Mouse (Mus musculus): ENCODE results near the gene Slc4a4.

Slc4a4 gene

DNA sequence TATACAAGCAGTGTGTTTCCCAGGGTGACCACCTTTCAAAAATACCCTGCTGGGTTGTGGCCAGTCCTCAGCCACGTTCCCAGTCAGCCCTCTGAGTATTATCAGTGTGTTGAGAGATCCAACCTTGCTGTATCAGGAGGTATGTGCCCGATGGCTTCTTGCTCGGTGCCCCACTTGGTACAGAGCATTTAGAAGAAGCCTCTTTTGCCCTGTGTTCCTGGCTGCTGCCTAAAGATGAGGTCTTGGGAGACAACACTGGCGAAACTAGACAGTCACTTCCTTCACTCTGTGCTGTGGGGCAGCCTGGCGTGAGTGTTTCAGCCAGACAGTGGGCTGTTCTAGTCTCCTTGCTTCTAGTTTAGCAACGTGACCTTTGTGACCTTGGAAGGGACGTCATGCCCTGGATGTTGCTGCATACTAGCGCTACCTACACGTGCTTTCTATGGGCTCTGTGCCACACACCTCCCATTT is 29.9 kb downstream of the Slc4a4 start:
- DNase-seq (ENCODE audit: low read depth, low spot score) = no peak

DNA sequence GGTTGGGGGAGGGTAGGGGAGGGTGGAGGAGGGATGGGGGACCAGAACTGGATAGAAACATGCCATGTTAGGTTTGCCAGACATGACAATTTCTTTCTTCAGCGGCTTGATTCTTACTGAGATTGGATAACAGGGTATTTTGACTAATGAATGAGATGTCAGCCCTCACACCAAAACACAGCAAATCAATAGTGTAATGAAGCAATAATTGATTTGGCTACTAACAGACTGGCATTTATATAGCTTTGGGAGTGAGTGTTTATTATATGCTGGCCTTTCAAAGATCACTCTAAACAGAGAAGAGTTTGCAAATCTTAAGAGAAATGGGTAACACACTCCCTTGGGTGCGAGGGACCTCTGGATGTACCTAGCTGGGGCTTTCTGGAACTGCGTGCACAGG is 30.6 kb downstream of the Slc4a4 start:
- no peak for DNase-seq (ENCODE audit: low read depth, low spot score)

DNA sequence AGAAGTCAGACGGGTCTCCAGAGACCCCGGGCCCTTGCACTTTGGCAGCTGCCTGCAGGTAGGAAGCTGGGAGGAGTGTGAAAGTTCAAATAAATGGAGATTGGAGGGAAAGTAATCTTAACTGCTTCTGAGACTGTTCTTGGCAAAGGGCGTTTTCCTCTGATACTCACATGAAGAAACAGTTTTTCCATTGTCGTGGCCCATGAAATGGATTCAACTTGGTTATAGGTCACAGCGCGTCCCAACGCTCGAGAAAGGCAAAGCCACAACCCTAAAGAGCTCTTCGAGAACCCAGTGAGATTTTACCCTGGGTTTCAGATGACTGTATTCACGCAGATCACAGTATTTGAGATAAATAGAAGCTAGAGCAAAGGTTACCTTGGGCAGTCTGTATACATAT is 31.0 kb downstream of the Slc4a4 start:
- no peak for DNase-seq (ENCODE audit: low read depth, low spot score)

DNA sequence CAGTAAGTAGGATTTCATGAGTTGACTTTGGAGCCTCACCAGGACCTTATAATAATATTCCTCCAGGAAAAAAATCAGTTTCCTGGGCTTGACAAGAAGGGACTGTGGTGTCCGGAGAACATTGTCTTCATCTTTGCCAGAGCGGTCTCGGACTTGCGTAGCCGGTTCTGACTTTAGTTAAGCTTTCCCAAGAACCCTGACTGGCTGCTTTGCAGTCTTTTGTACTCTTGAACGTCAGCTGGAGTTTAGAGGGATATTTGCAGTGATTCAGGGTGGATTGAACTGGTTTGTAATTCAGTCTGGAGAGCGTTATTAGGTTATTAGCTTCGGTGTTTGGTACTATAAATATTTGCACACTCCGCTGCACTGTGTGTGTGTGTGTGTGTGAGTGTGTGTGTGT is 31.9 kb downstream of the Slc4a4 start:
- no peak for DNase-seq (ENCODE audit: low read depth, low spot score)

DNA sequence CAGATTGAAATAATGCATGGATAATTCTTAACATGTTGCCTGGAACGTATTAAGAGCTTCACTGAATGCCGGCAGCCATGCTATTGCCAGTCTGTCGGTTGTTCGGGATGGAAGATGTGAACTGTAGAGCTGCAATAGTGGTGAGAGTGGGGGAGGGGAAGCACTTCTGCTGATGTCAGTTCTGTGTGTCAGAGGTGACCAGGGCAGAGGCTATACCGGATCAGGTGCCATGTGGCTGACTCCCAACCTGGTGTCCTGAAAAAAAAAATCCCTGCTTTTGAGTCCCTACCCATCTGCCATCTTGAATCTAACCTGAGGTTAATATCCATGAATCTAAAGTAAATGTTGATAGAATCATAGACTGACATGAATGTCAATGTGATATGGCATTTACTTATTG is 39.0 kb downstream of the Slc4a4 start:
- DNase-seq (ENCODE audit: low read depth, low spot score) = no peak

DNA sequence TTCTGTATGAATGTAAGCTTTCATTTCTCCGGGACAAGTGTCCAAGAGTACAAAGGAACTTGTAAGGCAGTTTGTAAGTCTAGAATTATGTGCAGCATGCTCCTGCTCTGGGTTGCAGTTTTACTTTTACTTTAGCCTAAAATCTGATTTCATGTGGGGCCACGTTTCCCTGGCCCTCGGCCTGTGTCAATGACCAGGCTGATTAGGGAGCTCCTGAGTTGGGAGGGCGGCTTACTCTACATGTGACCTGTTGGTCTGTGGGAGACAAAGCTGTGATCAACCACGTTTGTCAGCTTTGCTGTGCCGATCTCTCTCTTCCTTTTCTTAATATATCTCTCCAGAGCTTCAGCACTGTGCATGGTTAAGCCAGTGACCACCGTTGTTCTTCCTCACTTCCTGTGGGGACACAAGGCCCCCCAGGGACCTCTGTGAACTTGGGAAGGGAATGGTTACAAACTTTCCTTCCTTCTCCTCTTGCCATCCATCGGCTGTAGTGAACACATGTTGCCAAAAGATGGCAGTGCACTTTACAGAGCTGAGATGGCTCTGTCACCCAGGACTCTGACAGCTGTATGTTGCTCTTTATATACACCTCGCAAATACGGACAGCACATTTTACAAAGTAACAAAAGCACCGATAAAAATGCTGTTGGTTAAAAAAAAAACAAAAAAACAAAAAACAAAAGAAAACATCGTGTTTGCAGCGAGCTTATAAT is 41.7 kb downstream of the Slc4a4 start:
- DNase-seq (ENCODE audit: low read depth, low spot score) = peak; percentile 22

DNA sequence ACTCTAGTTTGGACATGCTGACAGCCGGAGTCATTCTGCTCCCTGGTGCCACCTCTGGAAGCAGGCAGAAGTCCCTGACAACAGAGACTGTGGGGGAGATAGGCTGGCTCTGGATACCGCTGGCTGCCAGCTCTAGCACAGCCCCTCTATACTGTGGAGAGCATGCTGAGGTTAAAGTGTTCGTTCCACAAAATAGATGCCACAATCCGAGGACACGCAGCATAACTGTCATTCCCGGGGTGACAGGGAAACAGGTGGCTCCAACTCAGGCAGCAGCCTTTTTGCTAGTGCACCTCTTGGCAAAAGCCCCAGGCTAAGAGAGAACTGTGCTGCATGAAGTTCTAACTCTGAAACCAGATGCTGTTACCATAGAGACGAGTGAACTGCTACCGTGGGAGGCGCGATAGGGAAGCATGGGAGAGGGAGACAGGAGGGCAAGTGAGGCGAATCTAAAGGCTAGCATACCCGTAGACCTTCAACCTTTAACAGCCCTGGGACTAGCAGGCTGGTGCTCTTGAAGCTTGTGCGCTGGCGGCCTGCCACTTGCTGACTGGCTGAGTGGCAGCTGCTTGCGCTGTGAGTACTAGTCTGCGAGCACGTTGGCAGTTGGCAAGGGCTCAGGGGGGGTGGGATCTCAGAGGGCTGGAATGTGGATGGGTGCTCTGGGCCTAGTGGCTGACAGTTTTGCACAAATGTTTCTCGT is 42.9 kb downstream of the Slc4a4 start:
- DNase-seq (ENCODE audit: low read depth, low spot score) = no peak

DNA sequence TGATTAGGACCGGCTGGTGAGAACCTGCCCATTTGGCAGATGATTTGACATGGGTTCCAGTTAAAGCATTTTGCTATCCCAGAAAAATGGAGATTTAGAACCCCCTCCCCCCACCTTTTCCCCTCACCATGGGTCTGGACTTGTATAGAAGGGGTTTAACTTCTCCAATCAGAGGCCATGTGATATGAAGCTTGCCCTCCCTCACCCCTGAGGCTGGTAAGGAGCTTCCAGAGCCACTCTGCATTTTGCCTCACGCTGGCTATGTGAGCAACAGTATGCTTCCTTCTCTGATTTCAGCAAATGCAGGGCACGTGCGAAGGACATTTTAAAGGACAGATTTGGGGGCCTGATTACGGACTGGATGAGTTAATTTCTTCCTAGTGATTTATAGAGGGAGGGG is 43.5 kb downstream of the Slc4a4 start:
- no peak for DNase-seq (ENCODE audit: low read depth, low spot score)

DNA sequence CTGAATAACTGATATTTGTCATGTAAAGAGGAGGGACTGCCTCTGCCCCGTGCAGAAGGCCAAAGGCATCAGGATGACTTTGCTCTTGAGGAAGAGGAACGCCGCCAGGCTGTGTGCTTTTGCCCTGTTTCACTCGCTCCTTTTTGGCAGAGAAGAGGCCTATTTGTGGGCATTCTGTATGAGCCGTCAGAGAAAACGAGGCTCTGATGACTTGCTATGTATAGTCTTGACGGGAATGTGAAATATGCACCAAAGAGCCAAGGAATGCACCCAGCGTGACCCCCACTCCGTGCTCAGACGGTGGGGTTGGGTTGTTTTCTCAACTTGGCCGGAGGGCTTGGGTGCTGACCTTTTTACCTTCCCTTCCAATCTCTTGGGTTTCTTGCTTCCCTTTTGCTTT is 44.0 kb downstream of the Slc4a4 start:
- no peak for DNase-seq (ENCODE audit: low read depth, low spot score)

DNA sequence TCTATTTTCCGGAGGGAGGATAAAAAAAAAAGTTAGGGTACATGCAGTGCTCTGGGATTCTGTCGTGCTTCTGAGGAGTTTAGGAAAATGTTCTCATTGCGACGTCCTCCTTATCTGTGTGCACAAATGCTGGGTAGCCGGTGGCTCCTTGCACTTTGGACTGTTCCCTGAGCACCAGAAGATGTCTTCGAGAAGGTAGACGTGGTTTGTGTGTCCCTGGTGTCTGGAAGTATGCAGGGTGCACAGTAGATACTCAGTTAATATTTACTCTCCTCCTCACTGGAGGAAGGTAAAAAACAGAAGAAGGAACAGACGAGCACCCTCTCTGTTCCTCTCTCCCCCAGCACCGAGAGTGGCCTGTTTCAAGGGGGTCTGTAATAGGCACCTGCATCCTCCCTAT is 44.6 kb downstream of the Slc4a4 start:
- no peak for DNase-seq (ENCODE audit: low read depth, low spot score)

DNA sequence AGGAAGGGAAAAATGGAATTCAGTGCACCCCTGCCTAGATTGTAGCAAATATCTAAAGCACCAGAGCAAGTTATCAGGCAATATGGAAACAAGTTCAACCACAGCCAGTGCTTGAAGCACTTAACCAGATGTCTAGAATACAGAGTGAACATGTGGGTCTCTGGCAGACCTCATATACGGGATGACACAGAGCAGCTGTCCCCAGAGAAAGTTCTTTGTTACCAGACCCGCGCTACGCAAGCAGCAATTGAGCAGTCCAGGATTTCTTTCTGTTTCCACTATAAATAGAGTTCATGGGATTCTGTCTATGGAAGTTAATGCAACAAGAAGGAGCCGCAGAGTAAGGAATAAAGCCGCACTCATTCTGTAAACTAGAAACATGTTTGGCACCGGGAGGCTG is 46.8 kb downstream of the Slc4a4 start:
- no peak for DNase-seq (ENCODE audit: low read depth, low spot score)

DNA sequence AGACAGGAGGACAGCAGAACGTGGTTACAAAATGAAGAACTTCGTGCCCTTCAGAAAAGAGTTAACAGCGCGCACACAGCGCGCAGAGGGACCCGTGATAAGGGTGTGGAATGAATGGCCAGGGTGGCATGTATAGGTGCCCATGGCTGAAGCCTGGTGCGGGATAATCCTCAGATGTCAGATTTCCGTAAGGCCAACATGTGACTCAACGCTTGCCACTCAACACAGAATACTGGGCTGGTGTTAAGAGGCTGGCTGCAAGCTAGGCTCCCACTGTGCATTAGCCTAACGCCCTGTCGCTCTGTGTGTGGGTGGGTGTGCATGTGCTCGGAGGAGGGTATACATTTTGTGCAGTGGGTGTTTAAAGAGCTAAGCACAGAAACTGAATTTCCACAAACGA is 47.3 kb downstream of the Slc4a4 start:
- no peak for DNase-seq (ENCODE audit: low read depth, low spot score)

DNA sequence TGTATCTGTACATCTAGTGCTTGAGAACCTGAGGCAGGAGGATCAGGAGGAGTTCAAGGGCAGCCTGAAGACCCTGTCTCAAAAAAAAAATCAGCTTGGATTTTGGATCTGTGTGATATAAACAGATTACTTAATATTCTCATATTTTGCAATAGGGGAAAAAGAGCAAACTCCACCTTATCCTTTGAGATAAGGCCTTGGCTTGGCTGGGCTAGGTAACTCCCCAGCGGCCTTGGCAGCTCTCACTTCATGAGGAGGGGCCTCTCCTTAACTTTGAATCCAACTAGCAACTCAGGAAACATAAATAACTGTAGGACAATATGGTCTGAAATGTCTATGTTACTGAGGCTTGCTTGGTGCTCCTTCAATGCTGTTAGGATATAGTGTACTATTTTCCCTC is 51.6 kb downstream of the Slc4a4 start:
- DNase-seq (ENCODE audit: low read depth, low spot score) = no peak

DNA sequence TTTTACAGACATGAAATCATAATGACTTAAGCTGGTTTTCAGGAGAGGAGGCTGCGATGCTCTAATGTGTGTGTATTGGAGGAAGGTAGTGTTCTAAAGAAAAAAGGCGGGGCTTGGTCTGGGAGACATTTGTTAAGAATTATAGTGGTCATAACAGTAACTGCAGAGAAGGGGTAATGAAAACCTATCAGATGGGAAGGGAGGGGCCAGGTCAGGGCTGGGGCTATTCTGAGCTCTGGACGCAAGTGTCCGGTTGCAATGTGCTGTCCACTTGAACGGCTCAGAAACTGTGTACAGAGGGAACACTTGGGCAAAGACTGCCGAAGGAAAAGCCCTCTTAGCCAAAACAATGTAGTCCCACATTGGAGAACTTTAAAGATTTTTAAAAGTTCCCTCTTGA is 52.5 kb downstream of the Slc4a4 start:
- no peak for DNase-seq (ENCODE audit: low read depth, low spot score)

DNA sequence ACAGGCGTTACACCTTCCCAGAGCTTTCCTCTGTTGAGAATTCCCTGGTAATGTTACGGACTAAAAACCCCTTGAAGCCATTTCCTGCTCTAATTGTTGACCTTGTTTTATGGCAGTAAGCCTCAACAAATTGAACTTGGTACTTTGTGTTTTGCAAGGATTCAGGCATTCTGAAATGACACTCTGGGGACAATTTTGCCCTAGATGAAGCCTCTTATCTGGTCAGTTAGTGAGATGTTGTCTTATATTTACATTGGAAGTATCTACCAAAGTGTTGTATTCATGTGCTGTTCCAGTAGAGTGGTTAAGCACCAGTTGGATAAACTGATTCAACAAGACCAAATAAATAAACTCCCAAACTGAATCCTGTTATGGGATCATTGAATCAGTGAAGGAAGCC is 53.2 kb downstream of the Slc4a4 start:
- DNase-seq (ENCODE audit: low read depth, low spot score) = no peak

DNA sequence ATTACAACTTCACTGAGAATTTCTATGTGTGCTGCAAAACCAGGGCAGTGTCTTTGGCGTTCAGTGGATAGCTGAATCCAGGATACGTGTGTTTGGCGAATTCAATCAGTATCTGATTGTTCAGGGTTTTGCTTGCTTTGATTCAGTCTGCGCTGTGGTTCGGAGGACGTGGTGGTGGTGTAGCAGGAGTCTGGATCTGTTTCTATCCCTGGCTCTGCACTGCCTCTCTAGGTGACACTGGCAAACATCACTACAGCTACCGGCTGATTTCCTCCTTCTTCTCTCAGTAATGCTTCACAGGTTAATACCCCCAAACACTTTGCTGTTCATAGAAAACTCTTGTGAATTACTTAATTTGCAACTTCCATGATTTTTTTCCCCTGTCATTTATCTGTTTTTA is 55.3 kb downstream of the Slc4a4 start:
- DNase-seq (ENCODE audit: low read depth, low spot score) = no peak

DNA sequence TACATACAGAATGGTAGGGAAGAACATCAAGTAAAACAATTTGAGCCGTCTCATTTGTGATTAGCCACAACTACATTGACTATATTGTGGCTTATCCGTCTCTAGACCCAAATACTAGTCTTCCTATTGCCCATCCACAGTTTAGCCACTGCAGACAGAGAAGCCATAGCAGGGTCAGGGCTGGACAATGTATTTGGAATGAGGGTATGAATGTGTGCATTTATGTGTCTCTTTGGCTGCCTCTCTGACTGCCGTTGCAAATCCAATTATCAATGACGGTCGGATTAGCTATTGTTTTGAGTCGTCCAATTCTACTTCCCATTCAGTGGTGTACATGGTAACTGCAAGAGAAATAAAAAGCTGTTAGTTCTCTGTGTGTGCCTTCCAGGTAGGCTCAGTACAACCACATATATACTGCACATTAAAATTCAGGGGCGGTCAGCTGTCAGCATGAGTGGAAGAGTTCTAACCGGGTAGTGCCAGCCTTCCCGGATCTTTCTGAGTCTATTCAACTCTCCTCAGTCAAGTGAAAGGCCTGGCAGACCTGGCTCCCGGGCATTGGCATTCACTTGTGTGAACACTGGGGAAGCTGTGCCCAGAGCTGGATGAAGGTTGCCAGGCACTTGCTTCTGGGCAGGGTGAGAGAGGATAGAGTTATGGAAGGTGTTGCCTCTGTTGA is 59.2 kb downstream of the Slc4a4 start:
- DNase-seq (ENCODE audit: low read depth, low spot score) = no peak

DNA sequence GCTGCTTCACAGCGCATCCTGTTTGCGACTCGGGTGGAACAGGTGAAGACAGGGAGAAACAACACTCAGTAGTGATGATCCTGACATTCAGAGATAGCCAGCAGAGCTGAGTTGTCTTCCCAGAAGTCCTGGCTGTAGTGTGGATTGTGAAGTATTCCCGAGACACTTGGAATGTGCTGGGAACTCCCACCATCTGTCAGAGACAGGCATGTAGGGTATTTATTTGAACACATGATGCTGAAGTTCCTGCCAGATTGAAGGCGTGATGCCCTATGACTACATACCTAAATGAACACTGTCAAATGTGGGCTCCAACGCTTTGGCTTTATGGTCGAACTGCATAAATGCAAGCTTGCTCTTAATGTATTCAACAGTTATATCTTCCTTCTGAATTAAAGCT is 63.7 kb downstream of the Slc4a4 start:
- DNase-seq (ENCODE audit: low read depth, low spot score) = no peak

DNA sequence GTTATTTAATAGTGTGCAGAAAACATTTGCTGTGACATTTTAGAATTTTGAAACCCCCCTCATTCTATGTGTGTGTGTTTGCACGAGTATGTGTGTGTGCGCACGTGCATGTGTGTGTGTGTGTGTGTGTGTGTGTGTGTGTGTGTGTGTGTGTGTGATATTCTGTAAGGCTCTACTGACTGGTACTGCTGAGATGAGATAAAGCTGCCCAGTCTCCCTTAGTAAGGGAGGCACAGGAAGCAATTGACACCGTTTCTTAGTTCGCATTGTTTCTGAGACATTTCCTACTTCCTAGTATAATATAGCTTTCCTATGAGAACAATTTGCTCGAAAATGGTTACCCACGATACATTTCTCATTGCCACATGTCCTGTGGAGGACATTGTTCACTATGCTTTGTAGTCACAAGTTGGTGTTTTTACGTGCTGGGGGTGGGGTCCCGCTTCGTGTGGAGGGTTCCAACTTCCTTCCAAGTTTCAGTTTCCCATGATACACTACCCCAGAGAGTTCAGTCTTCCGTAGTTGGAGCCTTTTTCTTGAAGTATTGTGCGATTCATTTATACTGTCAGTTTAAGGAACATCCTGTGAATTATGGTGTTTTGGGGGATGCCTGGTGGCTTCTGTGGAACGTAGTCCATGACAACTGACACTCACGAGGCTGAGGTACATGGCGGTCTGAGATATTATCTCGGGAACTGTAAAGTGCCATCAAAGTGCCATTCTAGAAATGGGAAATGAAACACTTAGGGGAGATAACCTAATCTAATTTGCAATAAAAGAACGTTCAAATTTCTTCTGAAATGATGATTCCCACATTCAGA is 66.3 kb downstream of the Slc4a4 start:
- no peak for DNase-seq (ENCODE audit: low read depth, low spot score)

DNA sequence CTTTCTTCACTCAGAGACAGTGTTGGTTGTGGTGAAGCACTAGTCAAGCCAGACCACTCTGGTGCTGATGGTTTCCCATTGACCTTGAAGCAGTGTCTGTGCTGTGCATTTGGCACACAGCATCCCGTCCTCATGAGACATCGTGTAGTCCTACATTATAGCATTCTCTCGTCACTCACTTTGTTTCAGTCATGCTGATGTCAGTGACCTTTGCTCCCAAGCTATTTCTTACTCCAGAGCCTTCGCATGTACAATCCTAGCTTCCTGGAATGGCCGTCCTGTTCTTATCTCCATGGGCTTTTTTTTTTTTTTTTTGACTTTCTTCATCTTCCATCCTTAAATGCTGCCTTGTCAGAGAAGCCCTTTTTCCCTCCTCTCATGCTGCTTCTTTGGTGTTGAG is 71.1 kb downstream of the Slc4a4 start:
- no peak for DNase-seq (ENCODE audit: low read depth, low spot score)

DNA sequence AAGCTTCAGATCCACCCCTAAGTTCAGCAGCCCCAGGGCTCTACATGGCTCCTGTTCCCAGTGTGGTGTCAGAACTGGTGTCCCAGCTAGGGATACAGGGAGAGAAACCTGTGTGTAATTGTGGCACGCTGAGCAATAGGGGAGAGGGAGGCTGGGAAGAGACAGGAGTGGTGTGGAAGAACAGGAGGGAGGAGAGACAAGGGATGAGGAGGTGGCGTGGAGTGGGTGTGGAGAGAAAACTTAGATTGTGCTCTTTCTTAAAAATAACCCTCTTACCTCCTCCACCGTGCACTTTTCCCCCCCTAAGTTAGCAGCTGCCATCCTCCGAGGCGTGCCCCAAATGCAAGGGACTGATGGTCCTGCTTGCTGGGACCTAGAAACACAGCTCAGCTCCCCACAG is 72.3 kb downstream of the Slc4a4 start:
- no peak for DNase-seq (ENCODE audit: low read depth, low spot score)

DNA sequence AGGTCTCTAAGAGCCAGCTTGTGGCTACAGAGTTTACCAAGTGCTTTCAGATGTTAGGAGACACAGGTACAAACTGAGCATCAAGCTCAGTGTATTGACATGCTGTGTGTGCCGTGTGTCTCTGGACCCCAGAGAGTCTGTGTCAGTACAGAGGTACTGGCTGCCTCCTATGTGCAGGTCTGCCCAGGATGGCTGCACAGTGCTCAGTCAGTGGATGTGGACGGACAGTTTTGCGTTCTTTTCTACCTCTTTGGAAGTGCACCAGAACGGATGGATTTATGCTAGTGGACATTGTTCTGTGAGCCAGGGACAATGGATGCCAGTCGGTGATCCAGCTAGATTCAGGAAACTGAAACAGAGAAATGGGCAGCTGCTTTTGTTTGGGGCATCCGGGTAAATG is 72.8 kb downstream of the Slc4a4 start:
- no peak for DNase-seq (ENCODE audit: low read depth, low spot score)

Measured in ES-CJ7 (cell line).